Mouse (Mus musculus): Measurements from ENCODE around the gene Galnt18. TPM values are rescaled to one million over a fixed set of nuclear protein-coding genes. Genes with fewer than 3 reads are reported as not detected.

Galnt18 gene
- polyA plus RNA-seq, 1 experiment = 13.4 TPM

GRCm38 (mm10) chr7:111795059-111795458, 15.3 kb upstream of the Galnt18 start:
- TF ChIP-seq POLR2A (IDR thresholded peaks at IDR 0.05; ENCODE audit: borderline replicate concordance, extremely low read depth, insufficient read depth, insufficient read length, poor library complexity, severe bottlenecking) (no peak), CTCF (IDR thresholded peaks at IDR 0.05; ENCODE audit: borderline replicate concordance, extremely low read depth, insufficient read depth, insufficient read length) (no peak)
- DNase-seq (ENCODE audit: low read depth) = no peak

GRCm38 (mm10) chr7:111792154-111792553, 12.4 kb upstream of the Galnt18 start:
- TF ChIP-seq POLR2A (IDR thresholded peaks at IDR 0.05; ENCODE audit: borderline replicate concordance, extremely low read depth, insufficient read depth, insufficient read length, poor library complexity, severe bottlenecking) (no peak), CTCF (IDR thresholded peaks at IDR 0.05; ENCODE audit: borderline replicate concordance, extremely low read depth, insufficient read depth, insufficient read length) (no peak)
- no peak for DNase-seq (ENCODE audit: low read depth)

- TF ChIP-seq CTCF (IDR thresholded peaks at IDR 0.05; ENCODE audit: borderline replicate concordance, extremely low read depth, insufficient read depth, insufficient read length) (no peak), POLR2A (IDR thresholded peaks at IDR 0.05; ENCODE audit: borderline replicate concordance, extremely low read depth, insufficient read depth, insufficient read length, poor library complexity, severe bottlenecking) (no peak)
- peak; percentile 26 for DNase-seq (ENCODE audit: low read depth)
Measured at GRCm38 (mm10) chr7:111791347-111791746, 11.6 kb upstream of the Galnt18 start.

GRCm38 (mm10) chr7:111787921-111788320, 8.1 kb upstream of the Galnt18 start:
- DNase-seq (ENCODE audit: low read depth) = no peak
- TF ChIP-seq POLR2A (IDR thresholded peaks at IDR 0.05; ENCODE audit: borderline replicate concordance, extremely low read depth, insufficient read depth, insufficient read length, poor library complexity, severe bottlenecking) (no peak), CTCF (IDR thresholded peaks at IDR 0.05; ENCODE audit: borderline replicate concordance, extremely low read depth, insufficient read depth, insufficient read length) (no peak)

DNA sequence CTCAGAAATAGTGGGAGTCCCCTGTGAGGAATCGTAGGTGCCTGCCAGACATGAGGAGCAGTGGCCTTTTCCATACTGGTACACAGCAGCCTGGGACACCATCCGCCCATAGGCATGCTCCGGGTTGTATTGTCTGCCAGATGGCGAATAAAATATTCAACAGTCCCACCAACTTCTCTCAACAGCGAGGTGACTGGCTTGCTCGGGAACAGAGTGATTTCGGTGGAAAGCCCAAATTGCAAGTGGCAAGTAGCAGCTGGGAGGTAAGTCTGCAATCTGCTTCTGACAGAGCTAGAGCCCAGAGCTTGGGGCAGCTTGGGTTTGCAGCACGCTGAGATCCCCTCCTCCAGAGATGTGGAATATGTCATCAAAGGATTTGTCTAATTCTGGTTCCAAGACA, 5.7 kb upstream of the Galnt18 start:
- DNase-seq (ENCODE audit: low read depth) = peak; percentile 73
- no peak for TF ChIP-seq CTCF (IDR thresholded peaks at IDR 0.05; ENCODE audit: borderline replicate concordance, extremely low read depth, insufficient read depth, insufficient read length)
- TF ChIP-seq POLR2A (IDR thresholded peaks at IDR 0.05; ENCODE audit: borderline replicate concordance, extremely low read depth, insufficient read depth, insufficient read length, poor library complexity, severe bottlenecking) = no peak

GRCm38 (mm10) chr7:111782126-111782525, 2.3 kb upstream of the Galnt18 start:
- peak; percentile 71 for DNase-seq (ENCODE audit: low read depth)
- TF ChIP-seq CTCF (IDR thresholded peaks at IDR 0.05; ENCODE audit: borderline replicate concordance, extremely low read depth, insufficient read depth, insufficient read length) = peak; percentile 82; the same call in 1 of the 2 replicates
- TF ChIP-seq POLR2A (IDR thresholded peaks at IDR 0.05; ENCODE audit: borderline replicate concordance, extremely low read depth, insufficient read depth, insufficient read length, poor library complexity, severe bottlenecking) = no peak

- DNase-seq (ENCODE audit: low read depth) = no peak
- TF ChIP-seq POLR2A (IDR thresholded peaks at IDR 0.05; ENCODE audit: borderline replicate concordance, extremely low read depth, insufficient read depth, insufficient read length, poor library complexity, severe bottlenecking) (no peak), CTCF (IDR thresholded peaks at IDR 0.05; ENCODE audit: borderline replicate concordance, extremely low read depth, insufficient read depth, insufficient read length) (no peak)
Measured at GRCm38 (mm10) chr7:111781316-111781715, 1.5 kb upstream of the Galnt18 start.

DNA sequence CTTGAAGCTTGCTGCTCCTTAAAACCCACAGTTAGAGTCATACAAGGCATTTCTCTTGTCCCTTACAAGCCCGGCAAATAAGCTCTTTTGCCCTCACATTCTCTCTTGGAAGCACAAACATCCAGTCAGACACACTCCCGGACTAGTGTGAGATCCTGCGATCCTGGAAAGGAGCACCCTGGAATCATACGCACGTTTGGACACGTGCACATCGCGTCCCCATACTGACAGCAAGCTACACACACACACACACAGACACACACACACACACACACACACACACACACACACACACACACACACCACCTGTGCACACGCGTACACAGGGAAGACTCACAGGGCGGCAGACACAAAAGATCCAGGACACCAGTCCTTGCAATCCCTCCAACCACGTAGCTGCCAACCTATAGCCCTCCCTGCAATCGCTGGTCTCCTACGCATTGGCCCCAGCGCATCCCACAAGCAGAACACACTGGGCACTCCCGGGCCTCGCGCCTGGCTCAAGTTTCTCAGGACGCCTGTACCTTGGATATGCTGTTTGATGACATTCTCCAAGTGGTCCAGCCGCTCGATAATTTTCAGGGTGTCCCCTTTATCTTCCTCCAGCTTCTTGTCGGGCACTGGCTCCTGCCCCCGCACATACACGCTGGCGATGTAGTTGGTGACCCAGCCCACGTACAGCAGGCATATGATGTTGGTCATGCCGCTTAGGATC, 831 bp downstream of the Galnt18 start:
- TF ChIP-seq POLR2A (IDR thresholded peaks at IDR 0.05; ENCODE audit: borderline replicate concordance, extremely low read depth, insufficient read depth, insufficient read length, poor library complexity, severe bottlenecking) = no peak
- TF ChIP-seq CTCF (IDR thresholded peaks at IDR 0.05; ENCODE audit: borderline replicate concordance, extremely low read depth, insufficient read depth, insufficient read length) = no peak
- peak; percentile 51 for DNase-seq (ENCODE audit: low read depth)

- DNase-seq (ENCODE audit: low read depth) = no peak
- TF ChIP-seq POLR2A (IDR thresholded peaks at IDR 0.05; ENCODE audit: borderline replicate concordance, extremely low read depth, insufficient read depth, insufficient read length, poor library complexity, severe bottlenecking) (no peak), CTCF (IDR thresholded peaks at IDR 0.05; ENCODE audit: borderline replicate concordance, extremely low read depth, insufficient read depth, insufficient read length) (no peak)
Measured at GRCm38 (mm10) chr7:111778212-111778611, 1.6 kb downstream of the Galnt18 start.

- TF ChIP-seq POLR2A (IDR thresholded peaks at IDR 0.05; ENCODE audit: borderline replicate concordance, extremely low read depth, insufficient read depth, insufficient read length, poor library complexity, severe bottlenecking) (no peak), CTCF (IDR thresholded peaks at IDR 0.05; ENCODE audit: borderline replicate concordance, extremely low read depth, insufficient read depth, insufficient read length) (no peak)
- no peak for DNase-seq (ENCODE audit: low read depth)
Measured at GRCm38 (mm10) chr7:111777186-111777585, 2.6 kb downstream of the Galnt18 start.

DNA sequence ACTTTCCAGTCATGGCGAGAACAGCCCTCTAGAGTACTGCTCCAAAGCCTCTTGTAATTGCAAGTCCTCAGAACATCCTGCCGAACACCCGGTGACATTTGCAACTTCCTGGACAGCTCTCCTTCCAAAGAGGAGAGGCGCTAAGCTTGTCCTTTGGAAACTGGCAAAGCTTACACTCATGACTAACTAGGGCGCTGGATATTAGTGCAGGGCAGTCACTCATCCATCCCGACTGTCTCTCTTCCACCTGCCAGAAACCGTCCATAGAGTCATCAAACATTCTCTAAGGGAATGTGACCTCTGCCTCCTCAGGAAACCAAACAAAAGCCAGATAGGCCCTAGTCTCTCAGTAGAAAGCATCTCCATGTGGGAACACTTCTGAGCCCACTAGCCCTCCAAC, 3.6 kb downstream of the Galnt18 start:
- no peak for TF ChIP-seq CTCF (IDR thresholded peaks at IDR 0.05; ENCODE audit: borderline replicate concordance, extremely low read depth, insufficient read depth, insufficient read length)
- TF ChIP-seq POLR2A (IDR thresholded peaks at IDR 0.05; ENCODE audit: borderline replicate concordance, extremely low read depth, insufficient read depth, insufficient read length, poor library complexity, severe bottlenecking) = no peak
- no peak for DNase-seq (ENCODE audit: low read depth)

DNA sequence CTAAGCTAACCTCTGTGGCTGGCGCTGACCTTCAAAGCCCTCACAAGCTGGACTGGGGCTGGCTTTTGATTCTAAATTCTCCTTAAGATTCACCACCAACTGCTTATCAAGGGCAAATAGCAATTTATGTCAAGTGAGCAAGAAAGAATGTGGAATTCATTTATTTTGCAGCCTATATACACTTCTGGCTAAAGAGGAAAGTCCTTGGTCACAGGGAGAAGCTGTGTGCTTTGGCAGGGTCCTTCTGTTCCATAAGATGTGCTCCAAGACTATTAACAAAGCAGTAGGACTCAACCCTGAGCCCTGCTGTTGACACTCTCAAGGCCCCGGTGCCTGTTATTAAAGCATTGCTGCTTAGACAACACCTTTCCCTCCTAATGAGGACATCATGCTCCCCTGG, 7.4 kb downstream of the Galnt18 start:
- TF ChIP-seq POLR2A (IDR thresholded peaks at IDR 0.05; ENCODE audit: borderline replicate concordance, extremely low read depth, insufficient read depth, insufficient read length, poor library complexity, severe bottlenecking) (no peak), CTCF (IDR thresholded peaks at IDR 0.05; ENCODE audit: borderline replicate concordance, extremely low read depth, insufficient read depth, insufficient read length) (no peak)
- DNase-seq (ENCODE audit: low read depth) = no peak
